Comparison of ENCODE assay signal across 13 mouse cellular contexts in genomic region chr11:45767081-45767480, GRCm38 (mm10).
DNase-seq lines count a peak whose midpoint lies in the region; ATAC-seq lines count a peak whose summit lies in the region.
"Had no signal": no experiment of that assay in that cellular context is flagged by ENCODE, and none has a peak within 500 bp of the region (broad histone marks: within the 10 kb centered on the region; RNA-seq: fewer than 3 reads in every experiment).

No protein-coding gene starts in this region.

- 35% methylated on average over 4 of the region's 4 CpGs for WGBS in heart, embryonic 16.5 days
- WGBS in heart, embryonic 11.5 days (ENCODE audit: insufficient replicate concordance) = 65% methylated on average over 4 of the region's 4 CpGs
- WGBS in forebrain, embryonic 16.5 days = 45% methylated on average over 4 of the region's 4 CpGs

- H3K27ac ChIP-seq in heart, embryonic 16.5 days (ENCODE audit: low read length) = no peak overlapping the region
- H3K27ac ChIP-seq in heart, embryonic 11.5 days (ENCODE audit: low read depth, low read length) = no peak overlapping the region
- H3K27ac ChIP-seq in forebrain, embryonic 16.5 days (ENCODE audit: low read length) = no peak overlapping the region
- H3K27ac ChIP-seq: embryonic facial prominence, embryonic 15.5 days; heart, embryonic 13.5 days; liver, embryonic 12.5 days had no signal

- H3K4me3 ChIP-seq in heart, embryonic 16.5 days (ENCODE audit: low read length) = no peak overlapping the region
- H3K4me3 ChIP-seq in heart, embryonic 11.5 days (ENCODE audit: low read depth, low read length) = no peak overlapping the region
- H3K4me3 ChIP-seq in forebrain, embryonic 16.5 days (replicated peaks; ENCODE audit: low read length) = no peak overlapping the region
- H3K4me3 ChIP-seq: embryonic facial prominence, embryonic 15.5 days; heart, embryonic 13.5 days; liver, embryonic 12.5 days had no signal

- H3K9me3 ChIP-seq in heart, embryonic 16.5 days (replicated peaks; ENCODE audit: control insufficient read depth, low read length) = 0 out of 2 replicates have a peak, but pooled peaks cover 4% of the 10 kb centered on the region
- H3K9me3 ChIP-seq in heart, embryonic 11.5 days (replicated peaks; ENCODE audit: control insufficient read depth, low read length) = no peaks in the 10 kb centered on the region
- no peaks in the 10 kb centered on the region for H3K9me3 ChIP-seq in forebrain, embryonic 16.5 days (ENCODE audit: control insufficient read depth, low read length)
- H3K9me3 ChIP-seq: embryonic facial prominence, embryonic 15.5 days had no signal

- H3K9ac ChIP-seq in heart, embryonic 16.5 days (ENCODE audit: low read length) = no peak overlapping the region
- H3K9ac ChIP-seq in heart, embryonic 11.5 days (ENCODE audit: low read depth, low read length) = no peak overlapping the region
- no peak overlapping the region for H3K9ac ChIP-seq in forebrain, embryonic 16.5 days (replicated peaks; ENCODE audit: low read depth, low read length)
- H3K9ac ChIP-seq: embryonic facial prominence, embryonic 15.5 days; heart, embryonic 13.5 days; liver, embryonic 12.5 days had no signal

- no peak overlapping the region for H3K4me2 ChIP-seq in heart, embryonic 16.5 days (ENCODE audit: low read depth, low read length)
- H3K4me2 ChIP-seq in heart, embryonic 11.5 days = no peak overlapping the region
- H3K4me2 ChIP-seq in forebrain, embryonic 16.5 days (ENCODE audit: low read length) = no peak overlapping the region
- H3K4me2 ChIP-seq: embryonic facial prominence, embryonic 15.5 days; heart, embryonic 13.5 days; liver, embryonic 12.5 days had no signal

- no peaks in the 10 kb centered on the region for H3K36me3 ChIP-seq in heart, embryonic 16.5 days (ENCODE audit: control insufficient read depth, insufficient read depth)
- H3K36me3 ChIP-seq in heart, embryonic 11.5 days (ENCODE audit: control insufficient read depth, insufficient read depth, low read length) = no peaks in the 10 kb centered on the region
- H3K36me3 ChIP-seq in forebrain, embryonic 16.5 days (ENCODE audit: control insufficient read depth, insufficient read depth) = no peaks in the 10 kb centered on the region
- H3K36me3 ChIP-seq: embryonic facial prominence, embryonic 15.5 days; heart, embryonic 13.5 days; liver, embryonic 12.5 days had no signal

- H3K27me3 ChIP-seq in heart, embryonic 16.5 days (ENCODE audit: control insufficient read depth, insufficient read depth, low read length) = no peaks in the 10 kb centered on the region
- H3K27me3 ChIP-seq in heart, embryonic 11.5 days (ENCODE audit: control insufficient read depth, insufficient read depth, low read length) = no peaks in the 10 kb centered on the region
- no peaks in the 10 kb centered on the region for H3K27me3 ChIP-seq in forebrain, embryonic 16.5 days (replicated peaks; ENCODE audit: control insufficient read depth, insufficient read depth, low read length)
- H3K27me3 ChIP-seq: embryonic facial prominence, embryonic 15.5 days; heart, embryonic 13.5 days; liver, embryonic 12.5 days had no signal

- intact Hi-C loops in left cerebral cortex, postnatal 4 days (cut with DNase I) = no loop called here

- peak; percentile 49; the same call in 1 of the 2 replicates for ATAC-seq in heart, embryonic 16.5 days (replicated peaks; ENCODE audit: extremely low read depth, insufficient read depth, low FRiP score)
- no peak for ATAC-seq in heart, embryonic 11.5 days (replicated peaks; ENCODE audit: insufficient number of reproducible peaks, low FRiP score, low TSS enrichment)
- peak; percentile 31; the same call in 1 of the 2 replicates for ATAC-seq in forebrain, embryonic 16.5 days
- no peak for ATAC-seq in activated CD4-positive, CD25-positive, alpha-beta regulatory T cell, adult 4 months
- ATAC-seq: liver, embryonic 12.5 days had no signal

- peaks cover 7% of the 10 kb centered on the region; the same call in 1 of the 2 replicates for H3K4me1 ChIP-seq in heart, embryonic 16.5 days (ENCODE audit: control insufficient read depth, insufficient read depth, low read length)
- H3K4me1 ChIP-seq in heart, embryonic 11.5 days (ENCODE audit: control insufficient read depth, insufficient read depth, low read length) = no peaks in the 10 kb centered on the region
- H3K4me1 ChIP-seq in forebrain, embryonic 16.5 days (replicated peaks; ENCODE audit: control insufficient read depth, insufficient read depth, low read length) = peaks cover 3% of the 10 kb centered on the region
- H3K4me1 ChIP-seq: liver, embryonic 12.5 days had no signal

- peak; percentile 89 for DNase-seq in left cerebral cortex, postnatal 4 days
- DNase-seq in left cerebral cortex, adult 18-20 months (ENCODE audit: low spot score in 2 of 2) = no peak
- DNase-seq in adipocyte (ENCODE audit: low spot score) = peak; percentile 26
- DNase-seq: cerebellum, adult 9-10 months; gastrocnemius, postnatal 14 days; lung, postnatal 4 days had no signal

Comparison
In these comparisons a context has a peak if more than half of its experiments do, and no peak if none do; other contexts are left out.
1. ATAC-seq: peak in heart, embryonic 16.5 days (single experiment) and forebrain, embryonic 16.5 days (single experiment); none in heart, embryonic 11.5 days (single experiment) and activated CD4-positive, CD25-positive, alpha-beta regulatory T cell, adult 4 months (single experiment).
2. DNase-seq: peak in left cerebral cortex, postnatal 4 days (single experiment) and adipocyte (single experiment); none in left cerebral cortex, adult 18-20 months (0 of 2).